Mouse (Mus musculus) embryonic facial prominence, embryonic 11.5 days (tissue): ENCODE measurements around the gene Gemin8. TPM values are rescaled to one million over a fixed set of nuclear protein-coding genes. Genes with fewer than 3 reads are reported as not detected.

Experiments used
- ATAC-seq: fragments of 200-750 bp; cut with Nextera tagmentation; replicated peaks from 2 replicates; pipeline ENCODE4 v1.8.0; 2017; ENCODE audit warnings: low read depth; ENCODE audit not compliant: insufficient number of reproducible peaks, low FRiP score, low TSS enrichment
- DNase-seq: peaks from one replicate; pipeline ENCODE4 v3.0.0-alpha.2; 2015; ENCODE audit warnings: low spot score
- H3K27ac ChIP-seq: fragments of 300-500 bp; sonication (generic); replicated peaks from 2 replicates; pipeline ENCODE4 v1.5.1; 2014; ENCODE audit warnings: mild to moderate bottlenecking, low read depth, low read length, control low read depth
- H3K27me3 ChIP-seq: fragments of 300-500 bp; sonication (generic); 2 replicates; pipeline ENCODE4 v1.6.1; 2014; ENCODE audit warnings: mild to moderate bottlenecking, low read length, moderate library complexity, mixed read lengths; ENCODE audit not compliant: control insufficient read depth, insufficient read depth
- H3K36me3 ChIP-seq: fragments of 300-500 bp; sonication (generic); replicated peaks from 2 replicates; pipeline ENCODE4 v1.6.1; 2014; ENCODE audit warnings: low read depth, mild to moderate bottlenecking, low read length, moderate library complexity, mixed read lengths; ENCODE audit not compliant: control insufficient read depth, insufficient read depth
- H3K4me1 ChIP-seq: fragments of 300-500 bp; sonication (generic); 2 replicates; pipeline ENCODE4 v1.6.1; 2014; ENCODE audit warnings: low read length, mixed read lengths; ENCODE audit not compliant: control insufficient read depth, insufficient read depth
- H3K4me2 ChIP-seq: fragments of 300-500 bp; sonication (generic); 2 replicates; pipeline ENCODE4 v1.6.1; 2014; ENCODE audit warnings: low read depth, mild to moderate bottlenecking, control low read depth, low read length, moderate library complexity
- H3K4me3 ChIP-seq: fragments of 300-500 bp; sonication (generic); 2 replicates; pipeline ENCODE4 v1.5.1; 2014; ENCODE audit warnings: low read depth, low read length, control low read depth
- H3K9ac ChIP-seq: fragments of 300-500 bp; sonication (generic); replicated peaks from 2 replicates; pipeline ENCODE4 v1.6.1; 2014; ENCODE audit warnings: mild to moderate bottlenecking, control low read depth, low read length
- H3K9me3 ChIP-seq: fragments of 300-500 bp; sonication (generic); replicated peaks from 2 replicates; pipeline ENCODE4 v1.6.1; 2016; ENCODE audit warnings: mild to moderate bottlenecking, low read length, inconsistent platforms, mixed read lengths; ENCODE audit not compliant: control insufficient read depth
- WGBS: fragments of 180-500 bp; shearing (Covaris S2); extraction: QIAGEN DNeasy Blood & Tissue Kit; methylation state at CpG from one replicate; pipeline ENCODE4 v1.1.7; 2014; 5-methylcytosine and 5-hydroxymethylcytosine counted together
- polyA plus RNA-seq: library from polyadenylated mRNA; unstranded; fragments of >200 nt; fragmentation: Nextera tagmentation; extraction: Ambion mirVana; gene quantifications from 2 replicates; pipeline ENCODE4 v1.2.1, GENCODE M21; 2014

Gemin8 gene
- polyA plus RNA-seq, 1 experiment from 2014 or later: 13.0 TPM

GRCm38 (mm10) chrX:166172661-166173060, 2.4 kb downstream of the Gemin8 start:
- H3K4me3 ChIP-seq: no peak overlapping the region
- H3K9ac ChIP-seq: no peak overlapping the region
- H3K4me2 ChIP-seq: no peak overlapping the region
- no peaks in the 10 kb centered on the region for H3K36me3 ChIP-seq
- H3K27ac ChIP-seq: no peak overlapping the region
- H3K9me3 ChIP-seq: no peaks in the 10 kb centered on the region
- ATAC-seq (no peak), DNase-seq (no peak)
- no peaks in the 10 kb centered on the region for H3K27me3 ChIP-seq
- no peaks in the 10 kb centered on the region for H3K4me1 ChIP-seq
- WGBS: 78% methylated on average over 3 of the region's 3 CpGs

GRCm38 (mm10) chrX:166173796-166174195, 3.5 kb downstream of the Gemin8 start:
- WGBS: 44% methylated on average over 7 of the region's 7 CpGs
- Histone ChIP-seq H3K9me3 (no peaks in the 10 kb centered on the region), H3K4me2 (no peak overlapping the region), H3K36me3 (no peaks in the 10 kb centered on the region), H3K4me3 (no peak overlapping the region), H3K4me1 (no peaks in the 10 kb centered on the region), H3K27me3 (no peaks in the 10 kb centered on the region), H3K27ac (no peak overlapping the region), H3K9ac (no peak overlapping the region)
- DNase-seq (no peak), ATAC-seq (no peak)

- no peaks in the 10 kb centered on the region for H3K36me3 ChIP-seq
- DNase-seq (no peak), ATAC-seq (no peak)
- H3K9ac ChIP-seq: no peak overlapping the region
- no peak overlapping the region for H3K27ac ChIP-seq
- no peaks in the 10 kb centered on the region for H3K9me3 ChIP-seq
- no peaks in the 10 kb centered on the region; the same call in 1 of the 2 replicates for H3K27me3 ChIP-seq
- WGBS: 93% methylated on average over 7 of the region's 7 CpGs
- no peak overlapping the region for H3K4me3 ChIP-seq
- H3K4me1 ChIP-seq: no peaks in the 10 kb centered on the region
- H3K4me2 ChIP-seq: no peak overlapping the region
Observed at GRCm38 (mm10) chrX:166177929-166178328, 7.7 kb downstream of the Gemin8 start.

GRCm38 (mm10) chrX:166183094-166183493, 12.8 kb downstream of the Gemin8 start:
- Histone ChIP-seq H3K27ac (no peak overlapping the region), H3K36me3 (no peaks in the 10 kb centered on the region), H3K27me3 (no peaks in the 10 kb centered on the region; the same call in 1 of the 2 replicates), H3K4me2 (no peak overlapping the region), H3K4me1 (no peaks in the 10 kb centered on the region), H3K9ac (no peak overlapping the region), H3K4me3 (no peak overlapping the region), H3K9me3 (no peaks in the 10 kb centered on the region)
- no peak for DNase-seq
- 81% methylated on average over 3 of the region's 3 CpGs for WGBS
- ATAC-seq: no peak

GRCm38 (mm10) chrX:166185327-166185913, 15.2 kb downstream of the Gemin8 start:
- DNase-seq (no peak), ATAC-seq (no peak)
- Histone ChIP-seq H3K4me1 (no peaks in the 10 kb centered on the region), H3K9me3 (no peaks in the 10 kb centered on the region), H3K27me3 (no peaks in the 10 kb centered on the region; the same call in 1 of the 2 replicates), H3K4me3 (no peak overlapping the region), H3K36me3 (no peaks in the 10 kb centered on the region), H3K27ac (no peak overlapping the region), H3K4me2 (no peak overlapping the region), H3K9ac (no peak overlapping the region)
- WGBS: 85% methylated on average over 9 of the region's 9 CpGs

GRCm38 (mm10) chrX:166187803-166188202, 17.5 kb downstream of the Gemin8 start:
- no peak overlapping the region for H3K4me3 ChIP-seq
- no peak overlapping the region for H3K27ac ChIP-seq
- no peak overlapping the region for H3K9ac ChIP-seq
- 92% methylated on average over 1 of the region's 1 CpGs for WGBS
- H3K36me3 ChIP-seq: no peaks in the 10 kb centered on the region
- DNase-seq (no peak), ATAC-seq (no peak)
- no peaks in the 10 kb centered on the region for H3K4me1 ChIP-seq
- no peaks in the 10 kb centered on the region for H3K9me3 ChIP-seq
- no peak overlapping the region for H3K4me2 ChIP-seq
- no peaks in the 10 kb centered on the region for H3K27me3 ChIP-seq

GRCm38 (mm10) chrX:166196327-166196726, 26.1 kb downstream of the Gemin8 start:
- H3K9me3 ChIP-seq: no peaks in the 10 kb centered on the region
- H3K36me3 ChIP-seq: no peaks in the 10 kb centered on the region
- ATAC-seq: no peak
- H3K4me2 ChIP-seq: no peak overlapping the region
- H3K9ac ChIP-seq: no peak overlapping the region
- H3K4me1 ChIP-seq: no peaks in the 10 kb centered on the region
- no peak for DNase-seq
- no peak overlapping the region for H3K27ac ChIP-seq
- no peaks in the 10 kb centered on the region for H3K27me3 ChIP-seq
- no peak overlapping the region for H3K4me3 ChIP-seq

GRCm38 (mm10) chrX:166198266-166198665, 28.0 kb downstream of the Gemin8 start:
- Histone ChIP-seq H3K27ac (no peak overlapping the region), H3K4me2 (no peak overlapping the region), H3K4me3 (no peak overlapping the region), H3K36me3 (no peaks in the 10 kb centered on the region), H3K4me1 (no peaks in the 10 kb centered on the region), H3K9ac (no peak overlapping the region), H3K27me3 (no peaks in the 10 kb centered on the region), H3K9me3 (no peaks in the 10 kb centered on the region)
- DNase-seq (no peak), ATAC-seq (no peak)
- WGBS: 98% methylated on average over 2 of the region's 2 CpGs
